Mouse (Mus musculus): ENCODE results near the gene Pnmt.
A peak's percentile ranks its signal among the peaks of the same experiment; 100 is the strongest.

Pnmt gene

DNA sequence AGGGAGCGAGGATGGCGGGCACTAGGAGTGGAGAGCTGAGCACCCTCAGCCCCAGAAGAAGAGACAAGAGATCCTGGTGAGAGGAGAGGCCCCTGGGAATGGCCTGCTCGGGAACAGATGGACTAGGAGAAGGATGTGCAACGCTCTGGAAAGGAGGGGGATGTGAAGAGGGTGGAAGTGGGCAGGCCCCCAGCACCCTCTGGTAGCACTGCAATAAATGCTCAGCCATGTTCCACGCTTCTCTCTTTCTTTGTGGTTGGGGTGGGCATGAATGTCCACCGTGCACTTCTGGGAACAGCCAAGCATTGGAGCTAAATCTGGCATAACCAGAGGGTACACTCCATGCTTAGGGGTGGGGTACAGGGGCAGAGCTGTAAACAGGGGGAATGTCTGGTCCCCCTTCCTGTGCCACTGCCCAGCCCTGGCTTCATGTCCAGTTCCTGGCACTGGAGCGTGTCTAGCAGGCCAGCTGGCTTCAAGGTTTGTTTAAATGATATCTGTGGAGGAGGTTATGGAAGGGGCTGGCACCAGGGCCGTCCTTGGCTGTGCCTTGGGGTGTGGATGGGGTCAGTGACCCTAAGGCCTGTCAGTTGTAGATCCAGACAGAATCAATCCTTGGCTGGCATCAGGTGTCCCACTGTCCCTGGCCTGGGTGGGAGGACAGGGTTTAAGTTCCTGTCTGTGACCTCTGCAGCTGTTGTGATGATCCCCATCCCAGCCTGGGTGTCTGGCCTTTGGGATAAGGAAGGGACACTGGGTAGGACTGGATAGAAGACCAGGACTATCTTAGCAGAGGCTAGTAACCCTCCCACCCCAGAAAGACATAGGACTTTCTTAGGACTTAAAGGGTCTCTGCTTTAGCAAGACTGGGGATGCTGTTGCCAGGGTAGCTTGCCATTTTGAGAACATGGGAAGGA, 1.3 kb upstream of the Pnmt start:
- peak; percentile 46 to 53 for DNase-seq

DNA sequence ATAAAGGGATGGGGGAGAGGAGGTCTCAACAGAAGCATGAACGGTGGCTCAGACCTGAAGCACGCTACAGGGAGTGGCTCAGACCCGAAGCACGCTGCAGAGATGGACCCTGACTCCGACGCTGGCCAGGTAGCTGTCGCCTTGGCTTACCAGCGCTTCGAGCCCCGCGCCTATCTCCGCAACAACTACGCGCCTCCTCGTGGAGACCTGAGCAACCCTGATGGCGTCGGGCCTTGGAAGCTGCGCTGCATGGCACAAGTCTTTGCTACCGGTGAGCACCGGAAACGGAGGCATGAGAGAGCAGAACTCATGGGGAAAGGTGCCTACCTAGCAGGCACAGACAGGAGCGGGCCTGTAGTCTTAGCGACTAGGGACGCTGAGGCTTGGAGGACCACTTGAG, 346 bp downstream of the Pnmt start:
- DNase-seq, result no peak

DNA sequence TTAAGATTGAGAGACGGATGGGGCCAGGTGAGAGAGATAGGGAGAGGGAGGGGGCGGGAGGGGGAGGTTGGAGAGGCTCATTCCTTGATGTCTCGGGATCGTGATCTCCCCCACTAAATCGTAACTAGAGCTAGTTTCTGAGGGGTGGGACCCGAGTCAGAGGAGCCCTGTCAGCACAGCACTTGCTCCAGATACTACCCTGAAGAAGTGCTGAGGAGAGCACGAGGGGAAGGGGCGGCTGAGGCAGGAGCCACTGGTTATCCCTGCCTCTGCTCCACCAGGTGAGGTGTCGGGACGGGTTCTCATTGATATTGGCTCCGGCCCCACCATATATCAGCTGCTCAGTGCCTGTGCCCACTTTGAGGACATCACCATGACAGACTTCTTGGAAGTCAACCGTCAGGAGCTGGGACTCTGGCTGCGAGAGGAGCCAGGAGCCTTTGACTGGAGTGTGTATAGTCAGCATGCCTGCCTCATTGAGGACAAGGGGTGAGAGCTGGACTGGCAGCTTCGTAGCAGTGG, 867 bp downstream of the Pnmt start:
- no peak for DNase-seq

GRCm38 (mm10) chr11:98388282-98388681, 2.0 kb downstream of the Pnmt start:
- DNase-seq, result no peak

- DNase-seq, result peak; percentile 69 to 82
These were observed 3.1 kb downstream of the Pnmt start for GRCm38 (mm10) chr11:98389221-98389780.

DNA sequence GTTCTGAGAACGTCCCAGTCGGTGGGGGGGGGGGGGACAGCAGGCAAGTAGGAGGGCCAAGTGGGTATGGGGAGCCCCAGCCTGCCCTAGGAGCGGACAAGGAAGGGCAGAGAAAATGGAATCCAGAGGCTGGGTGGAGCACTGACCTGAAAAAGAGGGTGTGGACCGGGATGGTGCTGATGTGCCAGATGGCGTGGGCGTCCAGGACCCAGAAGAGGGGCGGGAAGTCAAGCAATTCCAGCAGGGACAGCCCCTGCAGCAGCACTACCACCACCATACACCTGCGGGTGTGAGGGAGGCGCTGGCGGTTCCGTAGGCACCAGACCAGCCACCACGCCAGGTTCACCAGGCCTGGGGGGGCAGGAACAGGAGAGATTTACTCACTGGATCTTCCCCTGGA, 3.9 kb downstream of the Pnmt start:
- no peak for DNase-seq

DNA sequence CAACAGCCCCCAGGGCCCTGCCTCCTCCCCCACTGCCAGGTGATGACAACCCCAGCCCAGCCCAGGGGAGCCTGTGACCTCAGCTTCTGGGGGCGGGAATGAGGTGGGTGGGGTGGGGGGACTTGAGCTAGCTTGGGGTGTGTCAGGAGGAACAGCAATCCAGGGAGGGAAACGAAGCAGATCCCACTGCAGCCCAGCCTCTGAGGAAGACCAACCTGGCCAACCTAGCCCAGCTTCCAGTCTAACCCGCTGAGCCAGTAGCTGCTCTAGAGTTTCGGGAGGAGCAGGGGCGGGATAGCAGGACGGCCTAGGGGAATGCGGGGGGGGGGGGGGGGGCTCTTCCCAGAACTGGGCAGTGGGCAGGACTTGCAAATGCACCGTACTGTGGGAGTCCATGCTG, 5.8 kb downstream of the Pnmt start:
- DNase-seq, result no peak

- no peak for DNase-seq
These were observed 6.4 kb downstream of the Pnmt start for GRCm38 (mm10) chr11:98392645-98393044.

DNA sequence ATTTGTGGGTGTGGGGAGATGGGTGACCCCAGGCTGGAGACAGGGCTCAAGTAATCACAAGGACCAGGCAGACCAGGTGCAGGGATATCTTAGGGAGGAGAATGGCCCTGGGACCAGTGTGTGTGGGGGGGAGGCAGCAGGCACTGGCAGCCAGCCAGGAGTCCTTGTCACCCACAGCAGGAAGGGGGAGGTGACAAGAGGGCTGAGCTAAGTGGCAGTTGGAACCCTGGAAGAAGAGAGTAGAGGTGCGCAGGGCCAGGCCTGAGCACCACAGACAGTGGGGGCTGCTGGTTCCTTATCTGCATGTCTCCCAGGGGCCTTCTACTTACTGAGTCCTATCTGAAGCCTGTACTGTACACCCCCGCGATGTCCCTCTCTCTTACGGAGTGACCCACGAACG, 7.1 kb downstream of the Pnmt start:
- no peak for DNase-seq

GRCm38 (mm10) chr11:98394301-98394700, 8.1 kb downstream of the Pnmt start:
- no peak for DNase-seq

- no peak for DNase-seq
These were observed 8.8 kb downstream of the Pnmt start for GRCm38 (mm10) chr11:98395041-98395440.

GRCm38 (mm10) chr11:98397946-98398345, 11.7 kb downstream of the Pnmt start:
- DNase-seq, result no peak

GRCm38 (mm10) chr11:98400161-98400726, 14.0 kb downstream of the Pnmt start, which contains the start of gene Pgap3:
TSS of gene Pgap3 (minus strand) at chr11:98400490.
- peak; percentile 91 to 93 for DNase-seq

DNA sequence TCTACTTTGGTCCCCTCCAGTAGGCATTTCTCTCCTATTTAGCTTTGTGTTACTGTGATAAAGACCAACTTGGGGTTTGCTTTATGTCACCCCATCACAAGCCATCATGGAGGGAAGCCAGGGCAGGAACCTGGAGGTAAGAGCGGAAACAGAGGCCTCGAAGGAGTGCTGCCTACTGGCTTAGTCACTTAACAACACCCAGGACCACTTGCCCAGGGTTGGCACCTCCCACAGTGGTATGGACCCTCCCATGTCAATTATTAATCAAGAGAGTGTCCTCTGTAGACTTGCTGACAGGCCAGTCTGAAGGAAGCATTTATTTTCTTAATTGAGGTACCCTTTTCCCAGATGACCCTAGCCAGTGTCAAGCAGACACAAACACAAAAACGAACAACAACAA, 14.6 kb downstream of the Pnmt start:
- DNase-seq, result no peak

GRCm38 (mm10) chr11:98406621-98407020, 20.4 kb downstream of the Pnmt start:
- no peak for DNase-seq

- DNase-seq, result no peak
These were observed 22.6 kb downstream of the Pnmt start for GRCm38 (mm10) chr11:98408872-98409271.

GRCm38 (mm10) chr11:98409341-98409822, 23.1 kb downstream of the Pnmt start:
- no peak for DNase-seq

- peak in 1 of 2 experiments; percentile 53 for DNase-seq
These were observed 26.1 kb downstream of the Pnmt start, which contains the start of gene Erbb2 for GRCm38 (mm10) chr11:98412273-98412796. TSS of gene Erbb2 (plus strand) at chr11:98412470.

DNA sequence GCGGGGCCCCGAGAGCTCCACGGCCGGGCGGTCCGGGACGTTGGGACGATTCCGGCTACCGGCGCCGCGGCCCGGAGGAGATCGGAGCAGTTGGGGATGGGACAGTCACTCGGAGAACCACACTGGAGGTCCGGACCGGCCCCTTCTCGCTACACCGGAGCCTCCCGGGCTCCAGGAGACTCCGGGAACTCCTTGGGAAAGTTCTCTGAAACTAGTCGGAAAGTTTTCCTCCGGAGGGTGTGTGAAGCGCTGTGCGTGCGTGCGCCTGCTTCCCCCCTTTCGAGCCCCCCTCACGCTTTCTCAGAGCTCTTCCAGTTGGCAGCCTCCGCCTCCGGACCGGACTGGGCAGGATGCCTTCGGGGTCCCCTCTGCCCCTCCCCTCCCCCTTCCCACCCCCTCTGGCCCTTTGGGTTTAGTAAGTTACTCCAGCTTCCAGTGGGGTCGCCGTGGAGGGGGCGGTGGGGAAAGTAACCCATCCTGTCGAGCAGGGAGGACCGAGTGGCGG, 26.6 kb downstream of the Pnmt start:
- no peak for DNase-seq

GRCm38 (mm10) chr11:98413731-98414130, 27.5 kb downstream of the Pnmt start:
- DNase-seq, result no peak

- DNase-seq, result no peak
These were observed 27.9 kb downstream of the Pnmt start for GRCm38 (mm10) chr11:98414162-98414561.

DNA sequence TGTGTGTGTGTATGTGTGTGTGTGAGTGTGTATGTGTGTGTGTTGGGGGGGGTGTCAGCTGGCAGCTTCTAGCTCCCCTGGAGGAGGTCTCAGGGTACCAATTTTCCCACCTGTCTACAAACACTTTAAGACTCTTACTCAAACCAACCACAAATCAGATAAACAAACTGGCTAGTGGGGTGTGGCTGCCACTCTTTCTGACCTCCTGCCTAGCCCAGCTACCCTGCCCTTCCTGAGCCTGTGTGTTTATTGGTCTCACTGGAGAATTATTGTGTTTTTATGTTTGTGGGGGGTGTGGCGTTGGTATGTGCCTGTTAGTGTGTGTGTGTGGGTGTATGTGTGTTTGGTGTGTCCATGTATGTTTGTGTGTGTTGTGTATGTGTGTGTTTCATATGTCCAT, 30.8 kb downstream of the Pnmt start:
- no peak for DNase-seq

DNA sequence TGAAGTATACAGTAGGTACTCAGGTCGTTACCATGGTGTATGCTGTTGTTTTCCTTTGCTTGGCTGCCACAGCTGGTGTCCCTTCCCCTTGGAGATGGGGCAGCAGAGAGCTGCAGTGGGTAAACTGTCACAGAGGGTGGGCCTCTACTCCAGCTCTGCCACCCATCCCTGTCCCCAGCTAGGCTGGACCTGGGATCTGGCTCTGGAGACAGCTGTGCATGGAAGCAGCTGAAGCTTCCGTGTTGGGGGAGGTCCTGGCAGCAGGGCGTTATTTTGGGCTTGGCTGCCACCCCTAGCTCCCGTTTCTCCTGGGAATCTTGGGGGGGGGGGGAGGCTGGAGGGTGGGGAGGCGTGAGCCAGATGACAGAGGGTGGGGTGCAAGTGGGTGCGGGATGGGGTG, 32.0 kb downstream of the Pnmt start:
- DNase-seq, result no peak

All from cerebellum, postnatal 25 days (tissue).